Mouse (Mus musculus) liver, adult 2 months (tissue): ENCODE measurements around the gene Cacna1g.

Experiments
- CTCF ChIP-seq: fragments of 200-500 bp; IDR thresholded peaks from 2 replicates; pipeline ENCODE4 v1.5.1; 2011; ENCODE audit warnings: low read depth, low read length, control low read depth
- POLR2A ChIP-seq: fragments of 200-500 bp; IDR thresholded peaks from 2 replicates; pipeline ENCODE4 v1.6.1; 2011; ENCODE audit warnings: low read length, control low read depth; ENCODE audit not compliant: insufficient read depth; ENCODE audit errors: extremely low read depth

DNA sequence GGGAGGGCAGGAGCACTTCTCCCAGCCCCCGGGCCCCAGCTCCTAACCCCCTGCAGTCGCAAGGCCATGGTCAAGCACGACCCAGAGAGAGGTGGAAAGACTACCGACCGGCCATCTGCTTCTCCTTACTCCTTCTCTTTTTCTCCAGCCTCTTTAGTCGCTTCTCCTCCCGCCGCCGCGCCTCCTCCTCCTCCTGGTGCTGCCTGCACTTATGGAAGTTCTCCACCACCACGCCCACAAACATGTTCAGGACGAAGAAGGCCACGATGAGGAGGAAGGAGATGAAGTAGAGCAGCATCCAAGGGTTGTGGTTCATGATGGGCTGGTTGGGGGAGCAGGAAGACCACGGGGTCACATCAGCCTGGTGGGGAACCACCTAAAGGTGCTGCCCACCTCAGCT lies 48.3 kb downstream of the Cacna1g start:
- TF ChIP-seq POLR2A (no peak), CTCF (no peak)
